Mouse (Mus musculus) right cerebral cortex, postnatal 25 days (tissue): ENCODE results near the gene Atpaf1.

Experiments
- DNase-seq: peaks from one replicate; pipeline ENCODE4 v3.0.0; 2022

Atpaf1 gene

GRCm38 (mm10) chr4:115784769-115785510 is at the start of gene Atpaf1:
TSS of gene Atpaf1 (plus strand) at chr4:115784812.
- peak; percentile 85 for DNase-seq

- no peak for DNase-seq
Measured at GRCm38 (mm10) chr4:115734867-115735266, 49.7 kb upstream of the Atpaf1 start.

GRCm38 (mm10) chr4:115737551-115738041 is 47.0 kb upstream of the Atpaf1 start, which contains the start of gene Efcab14:
TSS of gene Efcab14 (plus strand) at chr4:115737744.
- peak; percentile 98 for DNase-seq

GRCm38 (mm10) chr4:115738481-115738985 is 46.1 kb upstream of the Atpaf1 start:
- DNase-seq = no peak

GRCm38 (mm10) chr4:115742658-115743057 is 42.0 kb upstream of the Atpaf1 start:
- no peak for DNase-seq

- DNase-seq = no peak
Measured at GRCm38 (mm10) chr4:115743096-115743495, 41.5 kb upstream of the Atpaf1 start.

- DNase-seq = no peak
Measured at GRCm38 (mm10) chr4:115748181-115748580, 36.4 kb upstream of the Atpaf1 start.

GRCm38 (mm10) chr4:115749336-115749735 is 35.3 kb upstream of the Atpaf1 start:
- no peak for DNase-seq

- DNase-seq = no peak
Measured at GRCm38 (mm10) chr4:115754101-115754500, 30.5 kb upstream of the Atpaf1 start.

- DNase-seq = no peak
Measured at GRCm38 (mm10) chr4:115754851-115755250, 29.8 kb upstream of the Atpaf1 start.

GRCm38 (mm10) chr4:115761206-115761605 is 23.4 kb upstream of the Atpaf1 start:
- no peak for DNase-seq

- no peak for DNase-seq
Measured at GRCm38 (mm10) chr4:115764581-115764980, 20.0 kb upstream of the Atpaf1 start.

- DNase-seq = no peak
Measured at GRCm38 (mm10) chr4:115767647-115768467, 16.8 kb upstream of the Atpaf1 start.

GRCm38 (mm10) chr4:115775056-115775455 is 9.6 kb upstream of the Atpaf1 start:
- no peak for DNase-seq

- no peak for DNase-seq
Measured at GRCm38 (mm10) chr4:115777627-115778026, 7.0 kb upstream of the Atpaf1 start.

GRCm38 (mm10) chr4:115780269-115780668 is 4.3 kb upstream of the Atpaf1 start:
- DNase-seq = no peak

GRCm38 (mm10) chr4:115780918-115781317 is 3.7 kb upstream of the Atpaf1 start, which contains the start of gene Tex38:
TSS of gene Tex38 (minus strand) at chr4:115781018.
- no peak for DNase-seq

GRCm38 (mm10) chr4:115782026-115782805 is 2.4 kb upstream of the Atpaf1 start:
- no peak for DNase-seq

- no peak for DNase-seq
Measured at GRCm38 (mm10) chr4:115785511-115786034, 961 bp downstream of the Atpaf1 start.

- DNase-seq = no peak
Measured at GRCm38 (mm10) chr4:115790864-115791263, 6.3 kb downstream of the Atpaf1 start.

GRCm38 (mm10) chr4:115795360-115795759 is 10.7 kb downstream of the Atpaf1 start:
- no peak for DNase-seq

- no peak for DNase-seq
Measured at GRCm38 (mm10) chr4:115799981-115800380, 15.4 kb downstream of the Atpaf1 start.
